Mouse (Mus musculus): ENCODE data around the gene Slc9a4.
"Not testable (repeated sequence)": the region's sequence is repeated elsewhere in the genome, so short reads cannot be mapped to it uniquely, and the experiment has no call there.

The Slc9a4 gene

DNA sequence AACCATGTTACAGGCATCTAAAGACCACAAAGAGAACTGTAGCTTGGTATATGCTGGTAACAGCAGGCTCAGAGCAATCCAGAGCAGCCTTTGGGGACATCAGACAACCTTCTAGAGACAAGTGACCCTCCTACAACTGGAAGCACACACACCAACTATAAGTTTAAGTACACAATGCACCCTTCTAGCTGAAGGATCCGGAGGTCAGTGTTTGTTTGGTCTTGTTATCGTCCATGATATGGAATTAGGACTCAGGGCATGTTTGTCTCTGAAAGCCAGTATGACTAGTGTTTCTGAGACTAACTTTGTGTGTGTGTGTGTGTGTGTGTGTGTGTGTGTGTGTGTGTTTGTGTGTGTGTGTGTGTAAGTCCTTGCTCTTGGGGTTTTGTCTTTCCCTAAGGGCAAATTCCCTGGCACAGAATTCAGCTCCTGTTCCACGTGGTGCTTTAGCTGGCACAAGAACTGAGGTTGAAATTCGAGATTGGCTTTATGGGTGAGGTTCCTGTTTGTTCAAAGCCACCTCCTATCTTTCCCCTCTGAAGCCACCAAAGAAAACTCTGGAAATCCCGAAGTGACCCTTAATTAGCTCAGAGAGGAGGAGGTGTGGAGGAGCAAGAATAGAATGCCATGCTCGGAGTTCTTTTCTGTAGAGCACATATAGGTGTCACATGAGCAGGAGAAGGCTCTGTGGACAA is 71.1 kb downstream of the Slc9a4 start:
- no peak for DNase-seq

DNA sequence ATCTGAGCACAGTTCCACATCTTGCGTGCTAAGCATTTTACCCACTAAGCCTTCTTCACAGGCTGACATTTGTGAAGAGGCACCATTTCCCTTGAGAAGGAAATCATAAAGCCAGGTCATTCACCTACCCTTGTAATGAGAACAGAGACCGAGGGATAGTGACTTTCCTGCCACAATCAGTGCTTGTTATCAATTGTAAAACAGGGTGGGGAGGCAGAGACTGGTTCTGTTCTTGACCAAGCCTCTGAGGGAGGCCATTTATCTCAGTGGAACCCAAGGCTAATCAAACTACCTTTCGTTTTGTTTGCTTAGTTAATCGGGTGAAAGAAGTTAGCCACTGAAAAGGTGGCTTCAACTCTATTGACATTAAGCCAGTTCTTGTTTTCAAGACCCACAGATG is 77.2 kb downstream of the Slc9a4 start:
- no peak for DNase-seq

DNA sequence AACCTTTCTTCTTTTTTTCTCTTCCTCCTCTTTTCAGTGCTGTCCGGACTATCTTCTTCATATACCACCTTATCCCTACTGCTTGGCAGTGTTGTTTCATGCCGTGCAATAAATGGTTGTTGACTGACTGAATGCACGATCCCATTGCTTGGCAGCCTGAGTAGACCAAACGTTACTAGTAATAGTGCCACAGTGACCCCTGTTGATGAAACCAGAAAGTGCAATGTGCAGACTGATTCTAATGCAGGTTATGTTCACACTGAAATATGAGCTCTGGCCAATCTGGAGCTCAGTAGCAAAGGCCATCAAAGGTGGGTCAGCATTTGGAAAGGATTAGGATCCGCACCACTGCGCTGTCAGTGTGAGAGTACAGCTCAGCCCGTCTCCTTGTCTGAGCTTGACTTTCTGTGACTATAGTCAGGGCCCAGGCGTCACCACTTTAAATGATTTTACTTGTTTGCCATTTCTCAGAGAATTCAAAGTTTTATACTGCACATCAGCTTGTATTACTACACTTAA is 78.2 kb downstream of the Slc9a4 start:
- peak; percentile 74 for DNase-seq

DNA sequence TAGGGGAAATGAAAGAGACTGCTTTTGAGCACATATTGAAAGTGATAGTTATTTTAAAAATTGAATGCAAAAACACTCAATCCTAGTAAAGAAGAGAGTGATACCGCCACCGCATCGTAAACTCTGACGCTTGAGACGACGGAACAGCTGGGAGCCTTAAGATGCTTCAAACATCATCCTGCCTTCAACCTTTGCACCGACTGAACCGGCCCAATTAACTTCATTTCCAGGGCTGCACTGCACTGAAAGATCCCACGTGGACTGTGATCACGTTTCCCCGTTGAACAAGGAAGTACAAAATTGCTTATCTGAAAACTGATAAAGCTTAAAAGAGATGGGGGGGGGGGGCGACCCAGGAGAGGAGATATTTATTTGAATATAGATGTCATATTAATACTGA is 79.1 kb downstream of the Slc9a4 start:
- no peak for DNase-seq

DNA sequence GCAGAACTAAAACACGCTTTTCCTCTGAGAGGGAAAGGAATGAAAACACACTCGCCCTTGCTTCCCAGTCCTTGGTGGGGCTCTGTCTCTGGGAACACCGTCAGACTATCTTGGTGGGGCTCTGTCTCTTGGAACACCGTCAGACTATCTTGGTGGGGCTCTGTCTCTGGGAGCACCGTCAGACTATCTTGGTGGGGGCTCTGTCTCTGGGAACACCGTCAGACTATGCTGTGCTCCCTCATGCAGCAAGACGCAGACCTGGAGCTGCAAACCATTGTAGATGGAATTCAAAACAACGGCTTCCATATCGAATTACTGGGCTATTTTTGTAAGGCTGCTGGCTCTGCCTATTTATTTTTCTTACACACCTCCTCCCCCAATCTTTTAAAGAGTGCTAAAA is 79.6 kb downstream of the Slc9a4 start:
- no peak for DNase-seq

DNA sequence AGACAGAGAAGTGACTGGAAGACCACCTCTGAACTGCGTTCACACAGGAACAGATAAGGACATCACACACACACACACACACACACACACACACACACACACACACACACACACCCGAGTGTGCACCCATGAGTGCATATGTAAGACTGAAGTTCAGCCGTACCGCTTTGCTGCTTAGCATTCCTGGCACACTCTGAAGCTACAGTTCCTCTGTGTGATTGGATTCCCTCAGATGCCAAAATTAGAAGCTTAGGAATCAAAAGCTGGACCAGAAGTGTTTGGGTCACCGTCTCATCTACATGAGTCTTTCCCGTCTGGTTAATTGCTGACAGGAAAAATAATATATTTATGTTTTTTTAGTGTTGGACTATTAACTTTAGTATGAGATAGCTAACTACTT is 81.0 kb downstream of the Slc9a4 start:
- no peak for DNase-seq

DNA sequence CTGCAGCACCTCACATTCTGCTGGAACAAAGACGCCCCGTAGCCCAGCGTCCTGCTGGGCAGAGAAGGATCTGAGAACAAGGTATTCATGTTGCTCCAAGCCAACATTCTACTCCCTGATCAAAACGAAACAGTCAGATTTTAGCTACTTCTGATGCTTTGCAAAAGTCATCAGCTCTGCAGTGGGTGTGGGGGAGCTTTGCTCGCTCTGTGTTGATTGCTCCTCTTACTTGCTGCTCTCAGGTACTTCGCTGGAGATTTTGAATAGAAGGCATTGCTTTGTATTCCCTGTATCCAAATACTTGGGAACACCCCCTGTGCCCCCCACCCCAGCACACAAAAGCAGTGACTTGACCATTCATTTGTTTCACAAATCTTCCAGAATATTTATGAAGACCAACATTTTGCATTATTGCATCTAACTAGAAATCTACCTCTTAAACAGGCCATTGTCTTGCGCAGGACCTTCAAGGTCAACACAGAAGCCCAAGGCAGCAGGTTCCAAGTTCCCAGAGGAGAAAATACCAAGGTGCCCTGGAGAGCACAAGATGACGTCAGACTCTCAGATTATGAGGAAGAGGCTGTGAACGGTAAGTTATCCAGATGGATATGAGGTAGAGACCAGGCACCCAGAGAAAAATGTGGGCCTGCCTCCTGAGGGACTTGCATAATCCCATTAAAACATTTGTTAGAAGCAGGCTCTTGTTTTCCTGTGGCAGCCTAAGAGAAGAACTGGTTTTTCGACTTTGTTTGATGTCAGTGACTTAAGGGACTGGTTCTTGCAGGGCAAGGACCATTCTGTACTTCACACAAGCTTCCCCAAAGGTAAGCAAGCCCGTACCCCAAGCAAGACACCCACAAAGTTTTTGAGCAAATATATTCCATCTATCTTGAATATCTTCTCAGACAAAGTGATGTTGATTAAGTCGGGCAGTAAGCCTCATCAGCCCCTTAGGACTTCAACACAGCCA is 85.8 kb downstream of the Slc9a4 start:
- DNase-seq: no peak

DNA sequence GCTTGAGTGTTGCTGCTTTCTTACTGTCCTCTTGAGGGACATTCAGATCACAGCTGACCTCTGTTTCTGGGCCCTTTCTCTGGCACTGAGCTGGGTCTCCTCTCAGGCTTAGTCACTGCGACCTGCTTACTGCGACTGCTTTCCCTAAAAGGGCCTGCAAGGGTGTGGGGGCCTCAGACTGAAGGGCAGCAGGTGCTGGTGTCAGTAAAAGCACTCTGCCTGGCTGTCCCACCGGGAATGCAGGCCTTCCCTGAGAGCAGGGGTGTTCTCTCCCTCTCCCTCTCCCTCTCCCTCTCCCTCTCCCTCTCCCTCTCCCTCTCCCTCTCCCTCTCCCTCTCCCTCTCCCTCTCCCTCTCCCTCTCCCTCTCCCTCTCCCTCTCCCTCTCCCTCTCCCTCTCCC is 87.6 kb downstream of the Slc9a4 start:
- not testable (repeated sequence) for DNase-seq

DNA sequence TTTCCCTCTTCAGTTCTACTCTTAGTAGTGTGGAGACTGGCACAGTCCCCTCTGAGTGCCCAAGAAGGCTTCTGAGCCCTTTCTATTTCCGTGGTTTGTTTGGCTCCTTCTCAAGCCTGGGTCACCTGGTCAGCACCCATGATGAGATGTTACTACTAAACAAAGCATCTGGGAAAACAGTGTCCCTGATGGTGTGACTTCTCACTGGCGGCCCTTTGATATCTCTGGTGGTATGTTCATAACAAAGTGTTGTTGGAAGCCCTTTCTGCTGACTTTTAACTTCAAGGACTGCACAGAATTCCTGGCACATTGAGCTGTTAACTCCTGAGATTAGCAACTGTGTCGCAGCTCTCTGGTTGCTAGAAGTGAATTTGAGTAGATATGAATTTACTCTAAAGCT is 90.1 kb downstream of the Slc9a4 start:
- DNase-seq: no peak

DNA sequence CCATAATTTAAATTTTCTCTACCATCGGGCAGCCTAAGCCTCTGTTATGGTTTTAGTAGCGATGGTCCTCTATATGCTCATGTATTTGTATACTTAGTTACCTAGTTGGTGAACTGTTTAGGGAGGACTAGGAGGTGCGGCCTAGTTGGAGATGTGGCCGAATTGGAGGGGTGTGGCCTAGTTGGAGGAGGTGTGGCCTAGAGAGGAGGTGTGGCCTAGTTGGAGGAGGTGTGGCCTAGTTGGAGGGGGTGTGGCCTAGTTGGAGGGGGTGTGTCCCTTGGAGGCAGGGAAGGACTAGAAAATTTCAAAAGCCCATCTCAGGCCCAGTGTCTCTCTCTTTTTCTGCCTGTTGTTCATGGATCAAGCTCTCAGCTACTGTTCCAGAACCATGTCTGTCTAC is 91.6 kb downstream of the Slc9a4 start:
- DNase-seq: no peak

DNA sequence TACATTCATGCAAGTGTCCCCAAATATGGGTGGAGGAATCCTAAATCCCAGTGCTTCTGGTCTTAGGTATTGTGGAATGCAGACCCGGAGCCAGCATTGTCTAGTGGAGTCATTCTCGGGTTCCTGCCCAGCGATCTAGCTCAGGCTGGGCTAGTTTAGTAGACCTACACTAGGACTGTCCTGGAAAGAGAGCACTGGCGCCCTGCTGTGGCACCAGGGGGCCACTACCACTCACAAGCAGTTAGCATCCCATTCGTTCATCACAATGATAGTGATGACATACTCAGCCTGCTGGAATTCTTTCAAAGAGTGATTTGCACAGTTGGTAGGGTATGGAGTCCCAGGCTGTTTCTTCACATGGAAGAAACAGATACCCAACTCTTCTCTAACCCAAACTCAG is 97.4 kb downstream of the Slc9a4 start:
- DNase-seq: no peak
